Comparison of ENCODE assay signal across 12 mouse cellular contexts in the genomic region with DNA sequence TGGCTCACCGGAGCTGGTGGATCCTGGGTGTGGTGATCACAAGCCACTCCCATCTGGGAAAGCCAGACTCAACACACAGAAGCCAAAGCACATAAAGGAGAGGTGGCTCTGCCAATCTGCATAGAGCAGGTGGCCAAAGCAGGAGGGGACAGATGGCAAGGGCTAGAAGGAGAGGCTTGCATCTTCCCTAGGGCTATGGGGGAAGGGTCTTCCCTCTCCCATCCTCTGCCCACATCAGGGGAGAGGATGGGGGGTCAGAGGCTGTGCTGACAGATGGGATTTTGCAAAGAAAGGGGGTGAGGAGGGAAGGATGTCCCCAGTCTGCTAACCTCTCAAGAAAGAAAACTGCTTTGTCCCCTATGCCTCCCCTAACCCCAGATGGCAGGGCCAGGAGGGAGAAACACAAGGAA. TPM values are rescaled to one million over a fixed set of nuclear protein-coding genes. Genes with fewer than 3 reads are reported as not detected.
DNase-seq lines count a peak whose midpoint lies in the region; ATAC-seq and TF ChIP-seq lines count a peak whose summit lies in the region.
"Had no signal": no experiment of that assay in that cellular context is flagged by ENCODE, and none has a peak within 500 bp of the region (broad histone marks: within the 10 kb centered on the region; RNA-seq: fewer than 3 reads in every experiment).

No protein-coding gene starts in this region.

- no peaks in the 10 kb centered on the region for H3K27me3 ChIP-seq in liver, adult 2 months (ENCODE audit: control insufficient read depth, insufficient read depth, low read length)
- no peaks in the 10 kb centered on the region for H3K27me3 ChIP-seq in liver, postnatal 0 days (ENCODE audit: insufficient read depth, low read length)
- peaks cover 20% of the 10 kb centered on the region for H3K27me3 ChIP-seq in hindbrain, embryonic 12.5 days

- H3K79me2 ChIP-seq in liver, adult 2 months (ENCODE audit: control insufficient read depth, insufficient read depth, low read length), result no peaks in the 10 kb centered on the region

- H3K4me3 ChIP-seq in liver, adult 2 months (ENCODE audit: insufficient read depth, low read depth, low read length), result no peak overlapping the region
- H3K4me3 ChIP-seq in liver, postnatal 0 days (ENCODE audit: low read depth, low read length), result no peak overlapping the region
- H3K4me3 ChIP-seq in hindbrain, embryonic 12.5 days, result no peak overlapping the region
- H3K4me3 ChIP-seq: limb, embryonic 15.5 days; megakaryocyte, embryonic 14.5 days had no signal

- no peaks in the 10 kb centered on the region for H3K36me3 ChIP-seq in liver, adult 2 months (ENCODE audit: control insufficient read depth, insufficient read depth, low read length)
- H3K36me3 ChIP-seq in liver, postnatal 0 days (replicated peaks; ENCODE audit: insufficient read depth, low read length), result no peaks in the 10 kb centered on the region
- no peaks in the 10 kb centered on the region for H3K36me3 ChIP-seq in hindbrain, embryonic 12.5 days
- H3K36me3 ChIP-seq: limb, embryonic 15.5 days had no signal

- TF ChIP-seq EP300 in liver, postnatal 0 days (IDR thresholded peaks at IDR 0.05; ENCODE audit: low read depth), result no peak

- no peak overlapping the region for H3K4me2 ChIP-seq in liver, postnatal 0 days (ENCODE audit: low read depth, low read length)
- no peak overlapping the region for H3K4me2 ChIP-seq in hindbrain, embryonic 12.5 days (replicated peaks)
- H3K4me2 ChIP-seq: limb, embryonic 15.5 days had no signal

- ATAC-seq in liver, postnatal 0 days, result no peak
- ATAC-seq in hindbrain, embryonic 12.5 days (ENCODE audit: low FRiP score), result peak; percentile 85

- peak; percentile 39 for DNase-seq in liver, adult 2 months (ENCODE audit: extremely low read depth, low read depth, low spot score)
- no peak for DNase-seq in liver, postnatal 0 days
- peak; percentile 34 to 51 for DNase-seq in cerebellum, postnatal 36 days
- peak; percentile 63 for DNase-seq in retina, embryonic 14.5 days (ENCODE audit: low spot score)
- DNase-seq in layer of hippocampus, adult 11-12 months (ENCODE audit: low spot score), result no peak
- no peak for DNase-seq in thymus, postnatal 4 days
- no peak for DNase-seq in heart, postnatal 10 days
- DNase-seq: kidney, postnatal 36 days; right cerebral cortex, postnatal 14 days had no signal

- intact Hi-C loops in heart, postnatal 10 days (cut with DNase I), result loop anchor here (10.0 kb wide), 1 partner anchor 246 kb away; a partner anchor contains a TSS

- no peak for TF ChIP-seq CTCF in liver, adult 2 months (IDR thresholded peaks at IDR 0.05; ENCODE audit: low read depth, low read length)
- TF ChIP-seq CTCF in liver, postnatal 0 days (IDR thresholded peaks at IDR 0.05; ENCODE audit: low read depth), result no peak

- no peak for TF ChIP-seq POLR2A in liver, adult 2 months (IDR thresholded peaks at IDR 0.05; ENCODE audit: extremely low read depth, insufficient read depth, low read length)

- no peak overlapping the region for H3K27ac ChIP-seq in liver, adult 2 months (replicated peaks; ENCODE audit: insufficient read depth, low read depth, low read length)
- H3K27ac ChIP-seq in liver, postnatal 0 days (ENCODE audit: low read depth), result no peak overlapping the region
- H3K27ac ChIP-seq in hindbrain, embryonic 12.5 days, result peak overlapping the region; percentile 57; the same call in 1 of the 2 replicates
- H3K27ac ChIP-seq: limb, embryonic 15.5 days had no signal

- 15% methylated on average over 1 of the region's 1 CpGs for WGBS in liver, adult 2 months
- 34% methylated on average over 1 of the region's 1 CpGs for WGBS in liver, postnatal 0 days (ENCODE audit: insufficient replicate concordance)
- WGBS in hindbrain, embryonic 12.5 days, result 22% methylated on average over 1 of the region's 1 CpGs

- no peaks in the 10 kb centered on the region; the same call in 1 of the 2 replicates for H3K4me1 ChIP-seq in liver, adult 2 months (ENCODE audit: control insufficient read depth, insufficient read depth, low read length)
- H3K4me1 ChIP-seq in liver, postnatal 0 days (ENCODE audit: insufficient read depth), result peaks cover 6% of the 10 kb centered on the region; the same call in 1 of the 2 replicates
- peaks cover 21% of the 10 kb centered on the region for H3K4me1 ChIP-seq in hindbrain, embryonic 12.5 days

- H3K9ac ChIP-seq in liver, adult 2 months (ENCODE audit: low read depth, low read length), result no peak overlapping the region
- H3K9ac ChIP-seq in liver, postnatal 0 days (replicated peaks), result no peak overlapping the region
- H3K9ac ChIP-seq in hindbrain, embryonic 12.5 days, result no peak overlapping the region
- H3K9ac ChIP-seq: limb, embryonic 15.5 days had no signal

- H3K9me3 ChIP-seq in liver, postnatal 0 days (ENCODE audit: low read length), result no peaks in the 10 kb centered on the region
- H3K9me3 ChIP-seq in hindbrain, embryonic 12.5 days (replicated peaks), result no peaks in the 10 kb centered on the region
- H3K9me3 ChIP-seq: limb, embryonic 15.5 days; megakaryocyte, embryonic 14.5 days had no signal

RNA-seq across cellular contexts. Expression of a gene that starts 5.3 kb away (rescaled TPM):
- total RNA-seq in liver, adult 2 months (2014; rRNA removed), result 0.18 and 0.20 TPM in 2 replicates
- 0.48 and 0.62 TPM in 2 replicates for polyA plus RNA-seq in liver, adult 2 months (2012; rRNA removed)
- 0.43 and 0.53 TPM in 2 replicates for polyA plus RNA-seq in liver, postnatal 0 days (2015; fragmentation: Nextera tagmentation; extraction: Ambion mirVana)
- polyA plus RNA-seq in hindbrain, embryonic 12.5 days (2016; fragmentation: Nextera tagmentation; extraction: Ambion mirVana), result 1.5 TPM in 2 replicates
- total RNA-seq in heart, postnatal 10 days (2021), result 1 to 10 TPM; 2.1 to 2.6 TPM

RNA-seq across cellular contexts. Expression of a gene that starts 11.0 kb away (rescaled TPM):
- total RNA-seq in liver, adult 2 months (2014; rRNA removed), result 0.83 and 1.3 TPM in 2 replicates
- polyA plus RNA-seq in liver, adult 2 months (2012; rRNA removed), result 3.3 and 5.5 TPM in 2 replicates
- 6.3 and 7.3 TPM in 2 replicates for polyA plus RNA-seq in liver, postnatal 0 days (2015; fragmentation: Nextera tagmentation; extraction: Ambion mirVana)
- polyA plus RNA-seq in hindbrain, embryonic 12.5 days (2016; fragmentation: Nextera tagmentation; extraction: Ambion mirVana), result 78.6 and 86.0 TPM in 2 replicates
- total RNA-seq in heart, postnatal 10 days (2021), result 1 to 10 TPM; 5.7 to 7.3 TPM

Comparison
In these comparisons a context has a peak if more than half of its experiments do, and no peak if none do; other contexts are left out.
1. DNase-seq: peak in liver, adult 2 months (single experiment), cerebellum, postnatal 36 days (2 of 2) and retina, embryonic 14.5 days (single experiment); none in liver, postnatal 0 days (single experiment), layer of hippocampus, adult 11-12 months (single experiment), thymus, postnatal 4 days (single experiment) and heart, postnatal 10 days (0 of 2).